ENCODE assay signal across 26 mouse cellular contexts in the genomic region with DNA sequence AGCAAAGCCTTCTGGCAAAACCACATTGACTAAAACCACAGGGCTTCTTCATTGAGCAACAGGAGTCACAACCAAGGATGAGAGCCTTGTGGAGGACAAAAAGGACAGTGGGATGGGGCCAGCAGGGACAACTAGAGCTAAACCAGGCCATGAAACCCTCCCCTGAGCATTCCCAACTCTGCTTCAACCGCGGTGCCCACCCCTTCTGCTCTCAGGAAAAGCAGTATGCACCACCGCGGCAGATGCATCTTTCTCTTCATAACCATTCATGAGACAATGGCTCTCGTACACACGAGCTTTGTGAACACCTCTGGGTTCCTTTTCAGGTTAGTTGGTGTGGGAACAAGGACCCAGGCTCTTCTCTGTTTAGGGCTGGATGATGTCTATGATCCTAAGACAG.
DNase-seq lines count a peak whose midpoint lies in the region; ATAC-seq and TF ChIP-seq lines count a peak whose summit lies in the region.
"Had no signal": no experiment of that assay in that cellular context is flagged by ENCODE, and none has a peak within 500 bp of the region (broad histone marks: within the 10 kb centered on the region; RNA-seq: fewer than 3 reads in every experiment).

No protein-coding gene starts in this region.

- H3K9me3 ChIP-seq in lung, embryonic 15.5 days, result no peaks in the 10 kb centered on the region
- H3K9me3 ChIP-seq: forebrain, embryonic 15.5 days; heart, embryonic 13.5 days; hindbrain, embryonic 15.5 days; limb, embryonic 12.5 days; midbrain, embryonic 12.5 days had no signal

- ATAC-seq in lung, embryonic 15.5 days (ENCODE audit: borderline replicate concordance, extremely low read depth, low FRiP score, low TSS enrichment), result no peak
- ATAC-seq: forebrain, embryonic 15.5 days; inflammation-experienced regulatory T-cells, adult 6 months had no signal

- no peak overlapping the region for H3K4me3 ChIP-seq in lung, embryonic 15.5 days
- no peak overlapping the region for H3K4me3 ChIP-seq in thymus, adult 2 months (ENCODE audit: control insufficient read depth, insufficient read depth, low read length)
- no peak overlapping the region for H3K4me3 ChIP-seq in myocyte
- no peak overlapping the region for H3K4me3 ChIP-seq in cerebellum, adult 2 months (replicated peaks; ENCODE audit: insufficient read depth, low read depth, low read length)
- H3K4me3 ChIP-seq: forebrain, embryonic 15.5 days; gastrocnemius, adult 2 months; heart, adult 2 months; heart, embryonic 13.5 days; hindbrain, embryonic 15.5 days; limb, embryonic 12.5 days; midbrain, embryonic 12.5 days had no signal

- no peak for TF ChIP-seq POLR2A in thymus, adult 2 months (IDR thresholded peaks at IDR 0.05; ENCODE audit: control insufficient read depth, extremely low read depth, insufficient read depth, low read length, poor library complexity)
- no peak for TF ChIP-seq POLR2A in myocyte (IDR thresholded peaks at IDR 0.05; ENCODE audit: insufficient read length, low read depth)
- no peak for TF ChIP-seq POLR2A in cerebellum, adult 2 months (IDR thresholded peaks at IDR 0.05; ENCODE audit: borderline replicate concordance, insufficient read depth, low read length)

- no peak overlapping the region for H3K9ac ChIP-seq in lung, embryonic 15.5 days
- H3K9ac ChIP-seq: forebrain, embryonic 15.5 days; heart, embryonic 13.5 days; hindbrain, embryonic 15.5 days; limb, embryonic 12.5 days; midbrain, embryonic 12.5 days had no signal

- H3K4me1 ChIP-seq in lung, embryonic 15.5 days, result peaks cover 35% of the 10 kb centered on the region
- peaks cover 50% of the 10 kb centered on the region for H3K4me1 ChIP-seq in thymus, adult 2 months (replicated peaks; ENCODE audit: control insufficient read depth, insufficient read depth, low read length)
- H3K4me1 ChIP-seq in cerebellum, adult 2 months (ENCODE audit: control insufficient read depth, insufficient read depth, low read length), result 0 out of 2 replicates have a peak, but pooled peaks cover 5% of the 10 kb centered on the region

- WGBS in lung, embryonic 15.5 days, result 93% methylated on average over 6 of the region's 6 CpGs
- WGBS in thymus, adult 2 months, result 60% methylated on average over 6 of the region's 6 CpGs
- WGBS in cerebellum, adult 2 months, result 97% methylated on average over 6 of the region's 6 CpGs

- H3K36me3 ChIP-seq in lung, embryonic 15.5 days, result no peaks in the 10 kb centered on the region
- H3K36me3 ChIP-seq in thymus, adult 2 months (ENCODE audit: control insufficient read depth, insufficient read depth, low read length), result no peaks in the 10 kb centered on the region
- no peaks in the 10 kb centered on the region for H3K36me3 ChIP-seq in myocyte (ENCODE audit: control insufficient read depth, insufficient read depth)
- H3K36me3 ChIP-seq: forebrain, embryonic 15.5 days; heart, embryonic 13.5 days; hindbrain, embryonic 15.5 days; limb, embryonic 12.5 days; midbrain, embryonic 12.5 days had no signal

- no peak overlapping the region for H3ac ChIP-seq in myocyte (ENCODE audit: control insufficient read depth, insufficient read length)

- peak overlapping the region; percentile 74; the same call in 1 of the 2 replicates for H3K27ac ChIP-seq in lung, embryonic 15.5 days
- peak overlapping the region; percentile 81 for H3K27ac ChIP-seq in thymus, adult 2 months (ENCODE audit: control insufficient read depth, insufficient read depth, low read length)
- H3K27ac ChIP-seq in cerebellum, adult 2 months (ENCODE audit: insufficient read depth, low read length), result no peak overlapping the region
- H3K27ac ChIP-seq: forebrain, embryonic 15.5 days; gastrocnemius, adult 2 months; heart, adult 2 months; heart, embryonic 13.5 days; hindbrain, embryonic 15.5 days; limb, embryonic 12.5 days had no signal

- no peaks in the 10 kb centered on the region for H3K27me3 ChIP-seq in lung, embryonic 15.5 days
- no peaks in the 10 kb centered on the region for H3K27me3 ChIP-seq in thymus, adult 2 months (ENCODE audit: control insufficient read depth, insufficient read depth, low read length)
- H3K27me3 ChIP-seq in myocyte (ENCODE audit: control insufficient read depth, insufficient read depth, insufficient read length), result no peaks in the 10 kb centered on the region
- no peaks in the 10 kb centered on the region for H3K27me3 ChIP-seq in cerebellum, adult 2 months (ENCODE audit: control insufficient read depth, insufficient read depth, low read length)
- H3K27me3 ChIP-seq: forebrain, embryonic 15.5 days; heart, embryonic 13.5 days; hindbrain, embryonic 15.5 days; limb, embryonic 12.5 days; midbrain, embryonic 12.5 days had no signal

- no peaks in the 10 kb centered on the region for H3K79me2 ChIP-seq in myocyte (ENCODE audit: control insufficient read depth, insufficient read depth)

- TF ChIP-seq CTCF in thymus, adult 2 months (IDR thresholded peaks at IDR 0.05; ENCODE audit: borderline replicate concordance, control insufficient read depth, extremely low read depth, insufficient read depth, low read length, poor library complexity), result no peak
- no peak for TF ChIP-seq CTCF in cerebellum, adult 2 months (IDR thresholded peaks at IDR 0.05; ENCODE audit: borderline replicate concordance, insufficient read depth, low read depth, low read length)

- no peak for DNase-seq in lung, postnatal 4 days
- DNase-seq in thymus, adult 2 months, result peak; percentile 42
- DNase-seq in thymus, postnatal 25 days, result no peak
- peak; percentile 58 for DNase-seq in thymus, postnatal 4 days
- no peak for DNase-seq in cerebellum, adult 2 months
- DNase-seq: adrenal gland, postnatal 25 days; B cell, adult 2 months; cerebellum, adult 11-12 months; cerebellum, postnatal 10 days; gastrocnemius, adult 2 months; gastrocnemius, postnatal 36 days; heart, adult 2 months; heart, postnatal 10 days; kidney, adult 11 months; kidney, postnatal 14 days; layer of hippocampus, adult 9-11 months; spleen, adult 18-20 months had no signal

- H3K4me2 ChIP-seq in lung, embryonic 15.5 days, result no peak overlapping the region
- H3K4me2 ChIP-seq in myocyte (ENCODE audit: low read depth), result no peak overlapping the region
- H3K4me2 ChIP-seq: forebrain, embryonic 15.5 days; heart, embryonic 13.5 days; hindbrain, embryonic 15.5 days; limb, embryonic 12.5 days; liver, embryonic 11.5 days; midbrain, embryonic 12.5 days had no signal

TF ChIP-seq in myocyte, 11 proteins besides CTCF, POLR2A, EP300 and RAD21:
- TF ChIP-seq E2F4 (IDR thresholded peaks at IDR 0.05; ENCODE audit: insufficient read depth) (no peak), USF1 (IDR thresholded peaks at IDR 0.05; ENCODE audit: low read depth) (no peak), TCF12 (IDR thresholded peaks at IDR 0.05; ENCODE audit: insufficient read depth, poor library complexity, severe bottlenecking) (no peak), CEBPB (IDR thresholded peaks at IDR 0.05; ENCODE audit: insufficient read depth, poor library complexity, severe bottlenecking) (0 out of 2 replicates have a peak, but pooled peaks have one; percentile 22), TCF3 (IDR thresholded peaks at IDR 0.05; ENCODE audit: insufficient read length, low read depth) (no peak), MYOG (IDR thresholded peaks at IDR 0.05; ENCODE audit: control insufficient read depth in 1 of 3, insufficient read depth in 1 of 3, insufficient read length in 2 of 3, low read depth in 2 of 3) (no peak), MAX (IDR thresholded peaks at IDR 0.05; ENCODE audit: low read depth) (no peak), REST (IDR thresholded peaks at IDR 0.05; ENCODE audit: insufficient read depth, insufficient read length) (no peak)

Comparison
In these comparisons a context has a peak if more than half of its experiments do, and no peak if none do; other contexts are left out.
1. DNase-seq: peak in thymus, adult 2 months (single experiment) and thymus, postnatal 4 days (single experiment); none in lung, postnatal 4 days (0 of 2), thymus, postnatal 25 days (single experiment) and cerebellum, adult 2 months (0 of 2).